23 mouse cellular contexts compared by ENCODE assay signal in the genomic region with DNA sequence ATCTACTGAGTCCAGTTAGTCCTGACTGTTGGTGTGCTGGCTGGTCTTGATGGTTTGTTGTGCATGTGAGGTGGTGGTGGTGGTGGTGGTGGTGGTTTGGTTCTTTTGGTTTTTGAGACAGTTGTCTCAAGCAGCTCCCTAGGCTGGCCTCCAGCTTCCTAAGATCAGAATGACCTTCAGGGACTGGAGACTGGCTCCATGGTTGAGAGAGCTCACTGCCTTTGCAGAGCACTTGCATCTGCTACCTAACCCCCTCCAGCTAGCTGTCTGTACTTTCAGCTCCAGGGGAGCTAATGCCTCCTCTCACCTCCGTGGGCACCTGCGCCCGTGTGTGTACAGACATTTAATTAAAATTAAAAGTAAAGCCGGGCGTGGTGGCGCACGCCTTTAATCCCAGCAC. TPM values are rescaled to one million over a fixed set of nuclear protein-coding genes. Genes with fewer than 3 reads are reported as not detected.
A peak's percentile ranks its signal among the peaks of the same experiment; 100 is the strongest.
DNase-seq lines count a peak whose midpoint lies in the region; ATAC-seq lines count a peak whose summit lies in the region.
"Had no signal": no experiment of that assay in that cellular context is flagged by ENCODE, and none has a peak within 500 bp of the region (broad histone marks: within the 10 kb centered on the region; RNA-seq: fewer than 3 reads in every experiment).

No protein-coding gene starts in this region.

- DNase-seq in kidney, adult 11 months = peak; percentile 38
- no peak for DNase-seq in kidney, postnatal 14 days
- peak; percentile 44 for DNase-seq in kidney, adult 9 months
- DNase-seq in kidney, postnatal 36 days = peak; percentile 37 to 51
- DNase-seq in kidney, postnatal 4 days = no peak
- DNase-seq in left cerebral cortex, postnatal 14 days (ENCODE audit: low spot score in 2 of 2) = no peak
- DNase-seq: adrenal gland, adult 2 months; adrenal gland, postnatal 10 days; adrenal gland, postnatal 25 days; cerebellum, adult 11 months; cerebellum, adult 18-20 months; cerebellum, adult 8-10 months; cerebellum, adult 9-11 months; cerebellum, postnatal 14 days; cerebellum, postnatal 36 days; embryo, embryonic 11 days had no signal

- no peak overlapping the region for H3K27ac ChIP-seq in kidney, embryonic 16.5 days (ENCODE audit: low read length)
- H3K27ac ChIP-seq: embryonic facial prominence, embryonic 13.5 days; embryonic facial prominence, embryonic 15.5 days; forebrain, embryonic 10.5 days; forebrain, embryonic 12.5 days had no signal

- intact Hi-C loops in left cerebral cortex, postnatal 14 days (cut with DNase I) = no loop called here

- H3K4me1 ChIP-seq in kidney, embryonic 16.5 days (ENCODE audit: insufficient read depth, low read length) = peaks cover 24% of the 10 kb centered on the region; the same call in 1 of the 2 replicates

- no peak overlapping the region for H3K4me3 ChIP-seq in kidney, embryonic 16.5 days (ENCODE audit: low read length)
- H3K4me3 ChIP-seq: embryonic facial prominence, embryonic 13.5 days; embryonic facial prominence, embryonic 15.5 days; erythroblast, embryonic 14.5 days; forebrain, embryonic 10.5 days; forebrain, embryonic 12.5 days had no signal

- H3K4me2 ChIP-seq in kidney, embryonic 16.5 days (replicated peaks; ENCODE audit: low read depth, low read length) = no peak overlapping the region
- H3K4me2 ChIP-seq: embryonic facial prominence, embryonic 13.5 days; embryonic facial prominence, embryonic 15.5 days; forebrain, embryonic 12.5 days had no signal

- no peak overlapping the region for H3K9ac ChIP-seq in kidney, embryonic 16.5 days (replicated peaks; ENCODE audit: low read length)
- H3K9ac ChIP-seq: embryonic facial prominence, embryonic 13.5 days; embryonic facial prominence, embryonic 15.5 days; forebrain, embryonic 12.5 days had no signal

- no peaks in the 10 kb centered on the region for H3K27me3 ChIP-seq in kidney, embryonic 16.5 days (ENCODE audit: insufficient read depth, low read length)
- H3K27me3 ChIP-seq: embryonic facial prominence, embryonic 13.5 days; embryonic facial prominence, embryonic 15.5 days; forebrain, embryonic 12.5 days had no signal

- WGBS in kidney, embryonic 16.5 days = 80% methylated on average over 7 of the region's 7 CpGs

- H3K36me3 ChIP-seq in kidney, embryonic 16.5 days (ENCODE audit: insufficient read depth, low read length) = 0 out of 2 replicates have a peak, but pooled peaks cover under 1% of the 10 kb centered on the region
- H3K36me3 ChIP-seq: embryonic facial prominence, embryonic 15.5 days had no signal

- no peak for ATAC-seq in kidney, embryonic 16.5 days (ENCODE audit: low FRiP score, low TSS enrichment)
- ATAC-seq: forebrain, embryonic 14.5 days had no signal

- H3K9me3 ChIP-seq in kidney, embryonic 16.5 days (ENCODE audit: low read length) = no peaks in the 10 kb centered on the region
- H3K9me3 ChIP-seq: embryonic facial prominence, embryonic 13.5 days; embryonic facial prominence, embryonic 15.5 days; forebrain, embryonic 10.5 days; forebrain, embryonic 12.5 days had no signal

RNA-seq across cellular contexts. Expression of a gene that starts 23.7 kb away (rescaled TPM):
- polyA plus RNA-seq in kidney, embryonic 16.5 days (2015; fragmentation: Nextera tagmentation; extraction: Ambion mirVana) = 50.7 and 54.0 TPM in 2 replicates
- 10 to 100 TPM; 16.8 to 18.6 TPM for total RNA-seq in left cerebral cortex, postnatal 14 days (2021)

RNA-seq across cellular contexts. Expression of a gene that starts 24.9 kb away (rescaled TPM):
- polyA plus RNA-seq in kidney, embryonic 16.5 days (2015; fragmentation: Nextera tagmentation; extraction: Ambion mirVana) = 143 and 144 TPM in 2 replicates
- total RNA-seq in left cerebral cortex, postnatal 14 days (2021) = 100 to 1,000 TPM; 217 to 220 TPM

Comparison
In these comparisons a context has a peak if more than half of its experiments do, and no peak if none do; other contexts are left out.
1. DNase-seq: peak in kidney, adult 11 months (single experiment), kidney, adult 9 months (single experiment) and kidney, postnatal 36 days (2 of 2); none in kidney, postnatal 14 days (single experiment), kidney, postnatal 4 days (0 of 2) and left cerebral cortex, postnatal 14 days (0 of 2).